Mouse (Mus musculus) CD8-positive naive resting alpha-beta T cell, adult 2 months (primary cell): Measurements from ENCODE around the gene Ctnnd2.
"Not testable (repeated sequence)": the region's sequence is repeated elsewhere in the genome, so short reads cannot be mapped to it uniquely, and the experiment has no call there.

Experiments
- DNase-seq, 2 experiments: peaks; one replicate each; pipeline ENCODE4 v3.0.0; 2022; ENCODE audit warnings: low read depth in 2 of 2, low spot score in 2 of 2

Gene Ctnnd2

DNA sequence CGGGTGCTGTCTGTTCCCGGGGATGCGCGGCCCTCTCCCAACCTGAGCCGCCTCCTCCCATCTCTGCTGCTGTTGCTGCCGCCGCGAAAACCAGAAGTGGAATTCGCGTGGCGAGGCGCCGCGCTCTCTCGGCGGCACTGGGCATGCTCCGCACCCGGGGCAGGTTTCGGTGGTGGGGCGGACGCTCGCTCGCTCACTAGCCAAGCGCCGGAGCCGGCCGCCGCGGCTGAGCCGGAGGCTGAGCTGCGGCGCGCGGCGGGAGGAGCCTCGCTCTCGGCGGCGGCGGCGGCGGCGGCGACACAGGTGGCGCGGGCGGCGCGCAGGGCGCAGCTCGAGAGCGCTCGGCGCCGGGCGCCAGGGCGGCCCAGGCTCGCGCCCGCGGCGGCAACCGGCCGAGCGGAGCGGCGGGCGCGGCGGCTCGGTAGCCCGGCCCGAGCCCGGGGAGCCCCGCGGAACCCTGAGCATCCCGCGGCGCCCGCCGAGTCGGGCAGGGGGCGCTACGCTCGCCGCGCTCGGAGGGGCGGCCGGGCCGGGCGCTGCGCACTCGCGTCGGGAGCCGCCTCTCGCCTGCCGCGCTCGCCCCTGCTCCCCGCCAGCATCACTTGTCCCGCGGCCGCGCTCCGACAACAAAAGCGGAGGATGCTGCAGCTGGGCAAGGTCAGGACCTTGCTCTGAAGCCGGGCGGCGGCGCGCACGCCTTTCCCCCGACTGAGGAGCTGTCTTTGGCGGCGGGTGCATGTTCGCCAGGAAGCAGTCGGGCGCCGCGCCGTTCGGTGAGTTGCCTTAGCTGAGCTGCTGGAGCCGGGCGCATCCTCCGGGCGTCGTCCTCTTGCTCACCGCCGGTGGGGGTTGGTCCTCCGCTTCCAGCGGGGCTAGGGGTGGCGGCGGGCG is at the start of gene Ctnnd2:
TSS of gene Ctnnd2 (plus strand) at position 203 of the 891 bp plus-strand sequence.
- DNase-seq: no peak

DNA sequence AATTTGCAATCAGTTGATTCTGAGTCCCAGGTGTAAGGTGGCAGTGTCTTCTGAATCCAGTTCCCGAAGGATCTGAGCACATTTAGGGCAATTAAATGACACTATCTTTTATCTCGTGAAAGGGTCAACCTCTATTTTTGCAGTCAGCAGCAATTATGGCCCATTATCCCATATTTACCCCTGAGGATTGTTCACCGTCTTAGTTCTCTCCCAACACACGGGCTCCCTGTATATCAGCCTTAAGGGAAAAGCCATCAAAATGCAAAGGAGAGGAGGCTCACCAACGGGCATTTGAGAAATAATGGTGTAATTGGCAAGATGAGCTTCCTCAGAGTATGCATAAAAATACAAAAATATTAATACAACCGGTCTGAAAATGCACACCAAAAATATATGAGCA is 41.7 kb upstream of the Ctnnd2 start:
- no peak for DNase-seq

DNA sequence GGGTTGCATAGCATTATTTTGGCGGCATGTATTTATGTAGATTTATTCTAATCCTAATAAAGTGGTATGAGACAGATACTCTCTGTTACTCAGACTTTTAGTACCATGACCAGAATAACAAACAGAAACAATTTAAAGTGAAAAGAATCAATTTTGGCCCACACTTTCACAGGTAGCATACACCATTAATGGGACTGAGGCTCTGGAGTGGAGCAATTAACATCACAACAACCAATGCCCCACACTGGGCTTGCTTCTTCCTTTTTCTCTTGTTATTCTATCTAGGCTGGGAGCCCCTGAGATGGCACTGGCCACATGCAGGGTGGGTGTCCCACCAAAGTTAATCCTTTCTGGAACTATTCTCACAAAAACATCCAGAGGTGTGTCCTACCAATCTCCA is 32.8 kb upstream of the Ctnnd2 start:
- not testable (repeated sequence) for DNase-seq

DNA sequence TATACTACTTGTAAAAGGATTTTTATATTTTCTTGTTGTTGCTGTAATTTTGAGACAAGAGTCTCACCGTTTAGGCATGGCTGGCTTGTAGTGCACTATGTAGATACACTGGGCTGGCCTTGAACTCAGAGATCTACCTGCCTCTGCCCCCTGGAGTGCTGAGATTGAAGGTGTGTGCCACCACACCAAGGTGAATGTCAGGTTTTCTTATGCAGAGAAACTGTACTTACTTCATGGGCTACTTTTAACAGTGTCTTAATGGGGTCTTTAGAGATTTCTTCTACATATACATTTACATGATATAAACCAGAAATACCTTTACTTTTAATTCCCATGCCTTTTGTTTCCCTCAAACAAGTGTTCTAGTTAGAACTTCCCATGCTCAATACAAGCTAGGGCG is 27.0 kb upstream of the Ctnnd2 start:
- no peak for DNase-seq

DNA sequence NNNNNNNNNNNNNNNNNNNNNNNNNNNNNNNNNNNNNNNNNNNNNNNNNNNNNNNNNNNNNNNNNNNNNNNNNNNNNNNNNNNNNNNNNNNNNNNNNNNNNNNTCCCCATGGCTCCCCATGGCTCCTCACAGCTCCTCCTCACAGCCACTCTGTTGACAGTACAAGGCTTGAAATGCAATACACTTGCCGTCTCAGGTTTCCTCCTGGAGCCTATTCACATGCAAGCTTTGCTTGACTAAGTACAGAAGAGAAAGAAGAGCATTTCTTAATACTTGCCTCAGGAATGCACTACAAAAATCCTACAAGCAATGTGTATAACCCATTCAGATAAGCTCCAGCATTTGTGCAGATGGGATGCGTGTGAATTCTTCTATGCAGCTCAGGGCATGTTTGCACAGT is 20.2 kb upstream of the Ctnnd2 start:
- DNase-seq: no peak

DNA sequence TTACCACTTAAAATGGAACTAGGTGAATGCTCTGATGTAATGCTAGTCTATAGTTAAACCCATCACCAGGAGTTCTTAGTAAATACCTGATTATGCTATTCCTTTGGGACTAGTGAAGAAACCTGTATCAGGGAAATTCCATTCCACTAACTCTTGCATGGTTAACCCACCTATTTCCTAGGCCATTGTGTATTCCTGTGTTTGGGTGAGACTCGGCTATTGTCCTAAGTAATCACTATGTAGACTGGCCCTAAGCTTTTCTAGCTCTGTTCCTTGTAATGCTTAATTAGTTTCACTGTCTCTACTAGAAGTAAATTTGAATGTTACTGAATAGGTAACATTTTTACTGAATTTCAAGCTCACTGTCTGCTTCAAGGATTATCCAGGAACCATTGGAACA is 14.4 kb upstream of the Ctnnd2 start:
- DNase-seq: no peak

DNA sequence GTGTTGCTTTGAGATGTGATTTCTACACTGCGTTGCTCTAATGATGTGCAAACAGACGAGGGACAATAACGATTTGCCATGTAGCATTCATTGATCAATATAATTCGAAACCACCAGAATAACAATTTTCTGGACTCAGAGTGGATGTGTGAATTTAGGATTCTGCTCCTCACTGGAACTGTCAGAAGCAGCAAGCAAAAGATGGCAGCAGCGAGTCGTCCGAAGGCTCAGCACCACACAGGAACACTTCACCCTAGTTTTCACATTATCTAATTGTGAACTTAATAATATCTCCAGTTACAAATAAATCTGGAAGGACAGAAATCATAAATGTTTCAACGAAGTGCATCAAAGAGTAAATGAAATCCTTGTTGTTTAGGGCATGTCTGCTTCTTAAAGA is 2.4 kb upstream of the Ctnnd2 start:
- no peak for DNase-seq

DNA sequence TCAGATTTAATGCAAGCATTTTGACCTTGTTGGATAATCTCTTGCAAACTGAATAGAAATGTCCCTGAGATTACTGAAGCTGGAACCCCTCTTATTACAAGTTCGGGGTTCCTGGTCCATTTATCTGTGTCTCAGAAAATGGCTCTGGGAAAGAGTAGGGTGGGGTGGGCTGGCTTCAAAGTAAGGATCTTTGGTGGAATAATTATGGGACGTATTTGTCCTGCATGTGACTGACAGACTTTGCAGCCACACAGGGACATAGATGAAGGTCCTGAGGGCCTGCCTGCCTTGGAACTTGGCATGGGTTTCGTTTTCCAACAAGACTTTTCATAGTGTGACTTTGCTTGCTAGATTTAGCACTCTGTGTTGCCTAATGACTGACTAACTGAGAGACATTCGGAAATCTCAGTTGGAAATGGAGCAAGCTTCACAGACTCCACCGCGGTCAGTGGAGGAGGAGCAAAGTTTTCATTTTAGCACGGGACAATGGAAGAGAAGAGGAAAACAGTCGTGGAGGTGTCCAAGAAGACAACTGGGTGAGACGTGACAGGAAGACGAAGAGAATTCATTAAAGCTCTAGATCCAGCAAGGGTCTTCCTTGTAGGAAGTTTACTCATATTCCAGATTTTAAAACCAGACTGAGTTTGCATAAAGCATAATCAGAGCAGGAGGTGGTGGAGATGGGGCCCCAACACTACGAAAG is 749 bp upstream of the Ctnnd2 start:
- DNase-seq: no peak

DNA sequence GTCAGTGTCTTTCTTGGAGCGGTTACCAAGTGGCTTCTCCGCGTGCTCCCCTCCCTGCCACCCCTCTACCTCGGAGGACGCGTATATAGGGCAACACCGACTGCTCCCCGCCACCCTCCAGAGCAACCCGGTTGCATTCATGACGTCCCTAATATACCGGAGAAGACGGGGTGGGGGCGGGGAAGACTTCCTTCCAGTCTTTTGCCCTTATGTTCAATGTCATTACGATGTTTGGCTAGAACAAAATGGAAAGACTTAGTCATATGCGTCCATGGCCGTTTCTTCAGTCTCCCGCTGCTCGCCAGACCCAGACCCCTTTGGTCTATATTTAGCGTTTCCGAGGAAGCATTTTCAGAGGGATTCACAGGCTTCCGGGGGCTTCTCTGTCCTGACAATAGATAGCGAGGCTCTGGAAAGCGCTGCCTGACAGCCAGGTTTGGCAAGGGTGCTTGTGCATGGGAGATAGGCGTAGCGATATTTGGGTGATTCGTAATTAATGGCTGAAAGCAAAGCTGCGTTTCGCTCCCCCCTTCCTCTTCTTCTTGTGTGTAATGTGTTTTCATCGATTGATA is 1.1 kb downstream of the Ctnnd2 start:
- no peak for DNase-seq

DNA sequence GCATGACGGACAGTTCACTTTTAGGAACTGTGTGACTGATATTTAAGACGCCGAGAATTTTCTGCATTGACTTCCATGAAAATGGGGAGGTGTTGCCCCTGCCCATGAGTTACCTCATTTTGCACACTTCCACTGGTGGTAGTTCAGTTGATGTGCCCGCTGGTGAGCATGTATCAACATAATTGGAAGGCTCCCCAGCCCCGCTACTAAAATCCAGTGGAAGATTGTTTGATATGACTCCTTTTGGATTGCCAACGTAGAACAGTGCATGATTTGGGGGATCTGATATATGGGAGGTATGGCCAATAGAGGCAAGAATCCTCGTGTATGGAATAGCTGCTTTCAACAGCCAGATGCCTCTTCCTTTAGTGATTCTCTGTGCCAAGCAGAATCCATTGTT is 1.9 kb downstream of the Ctnnd2 start:
- no peak for DNase-seq

DNA sequence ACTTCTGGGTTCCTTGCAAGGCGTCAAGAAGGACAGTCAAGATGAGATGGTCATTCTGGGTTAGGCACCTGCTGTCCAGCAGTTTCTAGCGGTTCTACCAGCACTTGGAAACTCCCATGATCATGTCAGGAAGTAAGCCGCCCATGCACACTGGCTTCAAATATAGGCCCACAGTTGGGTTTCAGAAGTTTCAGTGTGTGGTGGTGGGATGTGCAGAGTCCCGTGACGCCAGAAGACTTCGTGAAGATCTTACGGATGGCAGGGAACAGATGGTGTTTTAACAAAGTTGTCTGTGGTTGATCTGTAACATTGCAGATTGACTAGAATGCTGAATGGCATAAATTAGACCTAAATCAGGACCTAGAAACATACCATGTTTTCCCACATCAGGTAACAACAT is 11.6 kb downstream of the Ctnnd2 start:
- no peak for DNase-seq

DNA sequence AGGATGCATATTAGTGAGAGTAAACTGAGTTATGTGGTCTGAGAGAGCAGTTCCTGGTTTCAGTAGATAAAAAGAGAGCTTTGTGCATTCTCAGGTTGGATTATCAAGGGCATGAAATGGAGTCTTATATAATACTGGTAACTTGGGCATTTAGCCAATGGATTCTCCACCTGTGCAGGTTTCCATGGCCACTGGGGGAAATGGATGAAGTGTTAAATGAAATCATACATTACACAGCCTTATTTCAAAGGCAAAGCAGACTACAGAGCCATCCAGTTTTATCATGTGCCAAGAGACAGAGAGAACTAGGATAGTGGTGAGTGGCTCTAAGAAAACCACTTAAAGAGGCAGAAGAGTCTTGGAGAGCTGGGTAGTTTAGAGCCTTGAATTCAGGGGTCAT is 18.5 kb downstream of the Ctnnd2 start:
- DNase-seq: no peak

DNA sequence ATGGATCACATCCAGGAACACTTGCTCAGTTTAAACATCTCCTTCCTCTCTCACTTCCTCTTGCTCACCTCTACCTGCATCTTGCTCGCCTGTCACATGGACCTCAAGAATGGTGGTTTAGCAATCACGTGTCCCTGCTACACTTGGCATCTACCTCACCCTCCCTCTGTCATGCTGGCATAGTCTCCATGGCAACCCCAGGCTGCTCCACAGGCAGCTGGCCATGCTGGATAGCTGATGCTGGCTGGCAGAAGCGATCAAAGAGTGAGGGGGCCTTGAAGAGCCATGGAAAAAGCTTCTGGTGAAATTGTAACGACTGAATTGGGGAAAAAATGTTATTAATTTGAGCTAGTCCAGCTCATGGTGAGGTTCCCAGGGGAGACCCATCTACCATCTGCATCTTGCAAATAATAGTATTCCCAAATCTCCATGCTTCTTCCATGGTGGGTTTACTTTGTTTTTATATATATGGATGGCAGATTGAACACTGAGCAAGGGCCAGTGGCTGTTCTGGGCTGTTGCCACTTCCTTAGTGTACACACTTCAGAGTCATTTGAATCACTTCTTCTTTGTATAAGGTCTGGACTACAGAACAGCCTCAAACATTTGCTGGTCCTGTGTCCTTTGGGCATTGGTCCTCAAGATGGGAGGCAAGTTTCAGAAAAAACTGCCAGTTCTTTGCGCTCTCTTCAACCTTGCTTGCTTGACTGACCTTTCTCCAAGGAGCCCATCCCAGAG is 19.7 kb downstream of the Ctnnd2 start:
- no peak for DNase-seq

DNA sequence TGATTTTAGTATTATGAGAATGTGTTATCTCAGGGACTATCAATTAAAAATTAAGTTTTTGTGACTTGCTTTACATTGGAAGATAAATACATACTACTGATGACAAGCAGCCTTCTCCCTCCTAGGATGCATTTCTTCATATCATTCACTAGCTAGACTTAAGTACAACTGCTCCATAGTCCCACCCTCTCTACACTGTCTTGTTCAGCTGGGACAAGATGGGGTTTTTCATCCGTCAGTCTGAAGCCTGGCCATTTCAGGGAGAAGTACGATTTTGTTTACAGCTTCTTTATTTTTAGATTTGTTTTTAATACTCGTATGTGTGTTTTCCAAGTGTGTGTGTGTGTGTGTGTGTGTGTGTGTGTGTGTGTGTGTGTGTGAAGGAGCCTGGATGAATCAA is 26.0 kb downstream of the Ctnnd2 start:
- no peak for DNase-seq

DNA sequence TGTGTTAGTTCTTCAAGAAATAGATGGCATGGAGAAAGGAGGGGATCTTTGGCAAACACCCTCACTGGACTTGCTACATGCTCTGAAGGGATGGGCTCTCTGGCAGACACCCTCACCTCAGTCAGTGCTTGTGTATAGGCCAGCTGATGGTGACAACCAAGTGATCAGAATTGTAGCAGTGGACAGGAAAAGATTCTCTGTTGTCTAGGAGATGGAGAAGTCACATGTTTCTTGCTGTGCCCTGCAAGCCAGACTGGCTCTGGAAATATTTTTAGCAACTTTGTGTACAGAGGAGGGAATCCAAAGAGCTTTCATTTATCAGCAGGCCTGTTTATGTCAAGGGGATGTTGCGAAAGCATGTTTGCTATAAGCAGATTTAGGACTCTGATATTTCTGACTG is 27.4 kb downstream of the Ctnnd2 start:
- DNase-seq: no peak

DNA sequence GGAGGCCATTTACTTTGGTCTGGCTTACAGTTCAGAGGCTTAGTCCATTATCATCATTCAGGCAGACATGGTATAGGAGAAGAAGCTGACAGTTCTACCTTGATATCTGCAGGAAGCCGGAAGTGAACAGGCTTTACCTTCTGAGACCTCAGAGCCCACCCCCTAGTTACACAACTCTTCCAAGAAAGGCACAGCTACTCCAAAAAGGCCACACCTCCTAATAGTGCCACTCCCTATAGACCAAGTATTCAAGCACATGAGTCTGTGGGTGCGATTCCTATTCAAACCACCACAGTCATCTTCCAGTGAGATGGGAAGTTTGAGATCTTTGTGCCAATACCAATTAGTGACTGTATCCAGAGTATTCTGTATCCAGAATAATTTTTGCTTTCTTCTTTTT is 28.8 kb downstream of the Ctnnd2 start:
- DNase-seq: no peak

DNA sequence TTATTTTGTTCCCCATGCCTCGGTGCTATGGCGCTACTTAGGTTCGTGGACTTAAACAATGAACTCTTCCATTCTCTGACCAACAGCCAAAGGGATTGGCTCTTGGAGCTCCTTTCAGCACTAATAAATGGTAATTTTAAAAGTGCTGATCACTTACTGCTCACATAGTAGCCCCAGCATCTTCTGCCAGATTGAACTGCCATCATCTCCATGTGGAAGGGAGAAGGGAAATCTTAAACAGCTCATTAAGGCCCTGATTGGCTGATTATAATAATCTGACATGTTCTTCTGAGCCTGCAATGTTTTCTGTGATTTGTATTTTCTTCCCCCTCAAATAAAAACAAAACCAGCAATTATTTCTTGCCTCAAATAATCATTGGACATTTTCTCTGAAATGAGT is 29.2 kb downstream of the Ctnnd2 start:
- DNase-seq: no peak

DNA sequence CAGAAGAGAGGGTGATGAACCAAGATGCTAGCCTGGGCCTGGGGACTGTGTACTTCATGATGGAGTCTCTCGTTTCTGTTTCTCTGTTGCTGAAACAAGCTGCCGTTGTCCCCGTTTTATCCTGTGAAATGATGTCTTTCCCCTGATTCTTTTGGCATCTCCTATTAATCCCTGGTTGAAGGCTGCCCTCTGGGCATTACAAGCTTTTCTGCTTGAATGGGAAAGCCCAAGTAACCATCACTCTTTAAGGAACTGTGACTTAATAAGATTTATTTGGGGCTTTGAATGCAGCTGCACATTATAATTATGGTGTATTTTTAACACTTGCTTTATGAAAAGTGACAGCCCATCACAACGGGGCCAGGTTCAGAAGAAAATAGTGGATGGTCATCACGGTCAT is 40.4 kb downstream of the Ctnnd2 start:
- DNase-seq: no peak

DNA sequence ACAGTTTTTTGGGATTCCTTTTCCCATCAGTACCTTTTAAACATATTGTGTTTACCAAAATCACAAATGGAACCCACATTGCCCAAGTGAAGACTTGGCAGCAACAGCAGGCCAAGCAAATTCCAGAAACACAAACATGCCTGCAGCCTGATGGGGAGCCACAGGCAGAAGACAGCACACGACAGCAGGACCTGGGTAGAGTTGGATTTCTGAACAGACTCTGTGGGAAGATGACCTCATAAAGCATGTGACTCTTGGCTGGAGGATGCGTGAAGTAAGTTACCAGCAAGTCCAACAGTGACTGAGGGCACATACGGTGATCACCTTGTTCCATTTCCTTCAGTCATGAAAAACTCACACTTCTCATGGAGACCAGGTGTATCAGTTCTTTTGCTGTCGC is 43.5 kb downstream of the Ctnnd2 start:
- no peak for DNase-seq

DNA sequence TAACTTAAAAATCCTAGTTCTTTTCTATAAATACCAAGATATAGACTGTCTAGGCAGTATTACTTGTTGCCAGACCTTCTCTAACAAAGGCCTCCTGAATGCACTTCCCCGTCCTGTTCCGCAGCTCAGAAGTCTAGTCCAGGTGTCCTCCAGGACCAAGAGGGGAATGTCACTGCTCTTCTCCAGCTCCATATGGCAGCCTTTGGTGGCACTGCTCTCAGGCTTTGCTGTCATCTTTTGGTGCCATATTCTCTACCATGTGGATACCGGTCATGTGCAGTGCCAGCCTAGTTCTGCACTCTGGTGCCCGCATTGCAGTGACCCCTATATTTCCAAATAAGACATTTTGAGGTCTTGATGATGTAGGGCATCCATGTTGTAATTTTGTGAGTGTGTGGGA is 56.7 kb downstream of the Ctnnd2 start:
- no peak for DNase-seq

DNA sequence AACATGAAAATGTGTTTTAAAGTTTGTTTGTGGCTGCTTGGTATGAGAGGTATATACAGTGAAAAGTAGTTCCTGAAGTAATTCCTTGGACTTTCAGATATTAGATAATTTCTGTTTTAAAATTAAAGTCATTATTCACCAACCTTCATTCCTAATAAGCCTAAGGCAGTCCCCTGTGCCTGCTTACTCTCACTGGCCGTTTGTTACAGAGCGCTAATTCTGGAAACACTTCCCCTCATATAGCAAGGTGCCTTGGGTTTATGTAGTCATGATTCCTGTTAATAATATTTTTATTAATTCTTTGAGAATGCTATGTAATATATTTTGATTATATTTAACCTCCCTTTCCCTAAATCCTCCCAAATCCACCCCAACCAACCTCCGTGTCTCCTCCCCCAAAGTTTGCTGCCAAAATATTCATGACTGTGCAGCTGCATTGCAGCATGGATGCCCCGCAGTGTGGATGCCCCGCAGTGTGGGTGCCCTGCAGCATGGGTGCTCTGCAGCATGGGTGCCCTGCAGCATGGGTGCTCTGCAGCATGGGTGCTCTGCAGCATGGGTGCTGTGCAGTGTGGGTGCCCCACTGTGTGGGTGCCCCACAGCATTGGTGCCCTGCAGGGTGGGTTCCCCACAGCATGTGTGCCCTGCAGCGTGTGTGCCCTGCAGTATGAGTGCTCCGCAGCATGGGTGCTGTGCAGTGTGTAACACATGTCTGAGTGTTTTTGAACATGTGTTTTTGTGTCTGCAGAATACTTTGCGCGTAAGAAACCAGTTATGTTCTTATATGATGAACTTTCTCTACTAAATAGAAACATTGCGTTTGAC is 63.0 kb downstream of the Ctnnd2 start:
- DNase-seq: no peak
